Mouse (Mus musculus) urinary bladder, adult 2 months (tissue): ENCODE results near the gene Ankrd33b. TPM values are rescaled to one million over a fixed set of nuclear protein-coding genes. Genes with fewer than 3 reads are reported as not detected.

ENCODE experiments used
- DNase-seq: peaks from one replicate; pipeline ENCODE4 v3.0.0; 2022; ENCODE audit warnings: low spot score
- polyA plus RNA-seq: library from polyadenylated mRNA; depleted of rRNA; stranded (reverse); fragments of >200 nt; gene quantifications from 2 replicates; pipeline ENCODE4 v1.2.3, GENCODE M21; 2012

Ankrd33b gene
- polyA plus RNA-seq, 1 experiment: 0.85 TPM

GRCm38 (mm10) chr15:31304302-31304701, 63.2 kb downstream of the Ankrd33b start:
- DNase-seq: no peak

- no peak for DNase-seq
Measured at GRCm38 (mm10) chr15:31302293-31302990, 65.1 kb downstream of the Ankrd33b start.

- no peak for DNase-seq
Measured at GRCm38 (mm10) chr15:31299258-31299917, 68.1 kb downstream of the Ankrd33b start.

- no peak for DNase-seq
Measured at GRCm38 (mm10) chr15:31297777-31298137, 69.8 kb downstream of the Ankrd33b start.

- DNase-seq: no peak
Measured at GRCm38 (mm10) chr15:31296882-31297776, 70.4 kb downstream of the Ankrd33b start.

- no peak for DNase-seq
Measured at GRCm38 (mm10) chr15:31294311-31294710, 73.2 kb downstream of the Ankrd33b start.

GRCm38 (mm10) chr15:31292627-31293026, 74.9 kb downstream of the Ankrd33b start:
- no peak for DNase-seq

- DNase-seq: no peak
Measured at GRCm38 (mm10) chr15:31285695-31286094, 81.8 kb downstream of the Ankrd33b start.

- DNase-seq: no peak
Measured at GRCm38 (mm10) chr15:31284922-31285631, 82.4 kb downstream of the Ankrd33b start.

- no peak for DNase-seq
Measured at GRCm38 (mm10) chr15:31284142-31284541, 83.4 kb downstream of the Ankrd33b start.

GRCm38 (mm10) chr15:31282353-31282752, 85.2 kb downstream of the Ankrd33b start:
- no peak for DNase-seq

GRCm38 (mm10) chr15:31281830-31282229, 85.7 kb downstream of the Ankrd33b start:
- DNase-seq: no peak

GRCm38 (mm10) chr15:31280683-31281082, 86.8 kb downstream of the Ankrd33b start:
- DNase-seq: no peak

GRCm38 (mm10) chr15:31280059-31280458, 87.5 kb downstream of the Ankrd33b start:
- no peak for DNase-seq

GRCm38 (mm10) chr15:31279577-31280004, 87.9 kb downstream of the Ankrd33b start:
- DNase-seq: no peak

- no peak for DNase-seq
Measured at GRCm38 (mm10) chr15:31279120-31279519, 88.4 kb downstream of the Ankrd33b start.

- DNase-seq: no peak
Measured at GRCm38 (mm10) chr15:31278090-31278489, 89.4 kb downstream of the Ankrd33b start.

- no peak for DNase-seq
Measured at GRCm38 (mm10) chr15:31273509-31273908, 94.0 kb downstream of the Ankrd33b start.

- no peak for DNase-seq
Measured at GRCm38 (mm10) chr15:31272695-31273094, 94.8 kb downstream of the Ankrd33b start.

- DNase-seq: no peak
Measured at GRCm38 (mm10) chr15:31269558-31269957, 98.0 kb downstream of the Ankrd33b start.

- no peak for DNase-seq
Measured at GRCm38 (mm10) chr15:31268148-31268547, 99.4 kb downstream of the Ankrd33b start.

- DNase-seq: no peak
Measured at GRCm38 (mm10) chr15:31265845-31266244, 101.7 kb downstream of the Ankrd33b start.
